Mouse (Mus musculus) skeletal muscle tissue, adult 2 months (tissue): Measurements from ENCODE around the gene Olfr1472.
"Not testable (repeated sequence)": the region's sequence is repeated elsewhere in the genome, so short reads cannot be mapped to it uniquely, and the experiment has no call there.

ENCODE experiments used
- DNase-seq: peaks from one replicate; pipeline ENCODE4 v3.0.0-alpha.2; 2012; ENCODE audit warnings: low read depth, low spot score

Gene Olfr1472

GRCm38 (mm10) chr19:13455986-13456385 is at the start of gene Olfr1472:
TSS of gene Olfr1472 (minus strand) at chr19:13456086.
- no peak for DNase-seq

- DNase-seq = no peak
Observed at GRCm38 (mm10) chr19:13500246-13500645, 44.4 kb upstream of the Olfr1472 start, which contains the start of gene Olfr1477. TSS of gene Olfr1477 (plus strand) at chr19:13500546.

GRCm38 (mm10) chr19:13480096-13480495 is 24.2 kb upstream of the Olfr1472 start, which contains the start of gene Olfr1475:
TSS of gene Olfr1475 (minus strand) at chr19:13480196.
- DNase-seq = no peak

- not testable (repeated sequence) for DNase-seq
Observed at GRCm38 (mm10) chr19:13469265-13469664, 13.4 kb upstream of the Olfr1472 start, which contains the start of gene Olfr1474. TSS of gene Olfr1474 (plus strand) at chr19:13469565.

GRCm38 (mm10) chr19:13443109-13443508 is 12.8 kb downstream of the Olfr1472 start, which contains the start of gene Olfr1471:
TSS of gene Olfr1471 (plus strand) at chr19:13443409.
- DNase-seq = not testable (repeated sequence)

- DNase-seq = no peak
Observed at GRCm38 (mm10) chr19:13407549-13407948, 48.3 kb downstream of the Olfr1472 start, which contains the start of gene Olfr1469. TSS of gene Olfr1469 (plus strand) at chr19:13407849.
